Mouse (Mus musculus): ENCODE data around the gene Trim13. TPM values are rescaled to one million over a fixed set of nuclear protein-coding genes. Genes with fewer than 3 reads are reported as not detected.
A peak's percentile ranks its signal among the peaks of the same experiment; 100 is the strongest.

Gene Trim13
- polyA plus RNA-seq, 1 experiment from 2014 or later = 19.2 TPM

GRCm38 (mm10) chr14:61645547-61645946, 47.5 kb downstream of the Trim13 start:
- ATAC-seq (ENCODE audit: insufficient number of reproducible peaks, low FRiP score, low TSS enrichment, low read depth) (no peak), DNase-seq (ENCODE audit: low spot score) (no peak)
- Histone ChIP-seq H3K4me2 (ENCODE audit: low read depth, severe bottlenecking) (no peak overlapping the region), H3K4me3 (ENCODE audit: low read depth, low read length) (no peak overlapping the region), H3K36me3 (ENCODE audit: control insufficient read depth, insufficient read depth, low read length) (no peaks in the 10 kb centered on the region), H3K9ac (ENCODE audit: low read length) (no peak overlapping the region), H3K9me3 (ENCODE audit: control insufficient read depth, low read length) (no peaks in the 10 kb centered on the region), H3K27ac (replicated peaks; ENCODE audit: low read depth, low read length) (no peak overlapping the region), H3K27me3 (ENCODE audit: control insufficient read depth, insufficient read depth, low read length) (no peaks in the 10 kb centered on the region), H3K4me1 (ENCODE audit: control insufficient read depth, insufficient read depth, low read length) (no peaks in the 10 kb centered on the region)
- 46% methylated on average over 1 of the region's 1 CpGs for WGBS

- H3K9me3 ChIP-seq (ENCODE audit: control insufficient read depth, low read length) = no peaks in the 10 kb centered on the region
- peak overlapping the region; percentile 52 for H3K4me2 ChIP-seq (ENCODE audit: low read depth, severe bottlenecking)
- no peaks in the 10 kb centered on the region for H3K36me3 ChIP-seq (ENCODE audit: control insufficient read depth, insufficient read depth, low read length)
- H3K27me3 ChIP-seq (ENCODE audit: control insufficient read depth, insufficient read depth, low read length) = no peaks in the 10 kb centered on the region
- no peak for ATAC-seq (ENCODE audit: insufficient number of reproducible peaks, low FRiP score, low TSS enrichment, low read depth)
- peak overlapping the region; percentile 95 for H3K27ac ChIP-seq (replicated peaks; ENCODE audit: low read depth, low read length)
- WGBS = under 1% methylated on average over 24 of the region's 24 CpGs
- peak overlapping the region; percentile 96 for H3K9ac ChIP-seq (ENCODE audit: low read length)
- H3K4me3 ChIP-seq (ENCODE audit: low read depth, low read length) = peak overlapping the region; percentile 93
- H3K4me1 ChIP-seq (ENCODE audit: control insufficient read depth, insufficient read depth, low read length) = no peaks in the 10 kb centered on the region
- DNase-seq (ENCODE audit: low spot score) = peak; percentile 66
These were observed 49.3 kb downstream of the Trim13 start for GRCm38 (mm10) chr14:61647182-61647880.

DNA sequence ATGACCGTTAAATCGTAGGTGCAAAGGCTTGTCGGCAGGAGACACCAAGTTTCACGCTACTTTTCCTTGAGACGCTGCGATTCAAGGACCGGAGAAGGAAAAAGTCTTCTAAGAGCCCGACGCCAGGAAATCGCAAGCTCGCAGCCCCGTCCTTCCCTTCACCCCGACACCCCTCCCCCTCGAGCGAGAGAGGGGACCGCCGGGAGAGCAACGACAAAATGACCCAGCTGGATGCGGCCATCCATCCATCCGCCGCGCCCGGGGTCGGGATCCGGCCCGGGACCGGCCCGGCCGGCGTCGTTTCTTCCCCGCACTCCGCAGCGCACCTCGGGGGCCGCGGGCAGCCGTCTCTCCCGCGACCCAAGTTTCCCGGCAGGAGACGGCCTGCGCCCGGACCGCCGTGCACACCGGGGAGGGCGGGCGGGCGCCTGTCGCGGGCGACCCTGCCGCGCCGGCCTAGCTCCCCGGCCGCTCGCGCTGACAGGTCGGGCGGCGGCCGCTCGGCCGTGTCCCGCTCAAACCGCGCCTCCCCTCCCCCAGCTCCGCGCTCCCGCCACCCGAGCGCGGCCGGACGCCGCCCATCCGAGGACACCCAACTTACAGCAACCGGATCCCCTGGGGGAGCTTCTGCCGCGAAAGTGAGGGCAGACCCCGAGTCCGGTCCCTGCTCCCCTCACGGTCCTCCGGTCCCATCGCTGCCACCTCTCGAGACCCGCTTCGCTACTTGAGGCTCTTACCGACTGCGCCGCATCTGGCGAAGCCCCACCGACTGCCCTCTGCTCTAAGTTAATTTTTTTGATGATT, 50.0 kb downstream of the Trim13 start:
- Histone ChIP-seq H3K9ac (ENCODE audit: low read length) (peak overlapping the region; percentile 96), H3K27ac (replicated peaks; ENCODE audit: low read depth, low read length) (peak overlapping the region; percentile 95), H3K4me3 (ENCODE audit: low read depth, low read length) (peak overlapping the region; percentile 93), H3K9me3 (ENCODE audit: control insufficient read depth, low read length) (no peaks in the 10 kb centered on the region), H3K4me2 (ENCODE audit: low read depth, severe bottlenecking) (peak overlapping the region; percentile 52), H3K36me3 (ENCODE audit: control insufficient read depth, insufficient read depth, low read length) (no peaks in the 10 kb centered on the region), H3K27me3 (ENCODE audit: control insufficient read depth, insufficient read depth, low read length) (no peaks in the 10 kb centered on the region), H3K4me1 (ENCODE audit: control insufficient read depth, insufficient read depth, low read length) (no peaks in the 10 kb centered on the region)
- ATAC-seq (ENCODE audit: insufficient number of reproducible peaks, low FRiP score, low TSS enrichment, low read depth) = peak; percentile 72
- peak; percentile 72 for DNase-seq (ENCODE audit: low spot score)
- WGBS = under 1% methylated on average over 80 of the region's 95 CpGs

- peak; percentile 98 for DNase-seq (ENCODE audit: low spot score)
- H3K4me3 ChIP-seq (ENCODE audit: low read depth, low read length) = peak overlapping the region; percentile 93
- no peaks in the 10 kb centered on the region for H3K36me3 ChIP-seq (ENCODE audit: control insufficient read depth, insufficient read depth, low read length)
- H3K4me2 ChIP-seq (ENCODE audit: low read depth, severe bottlenecking) = peak overlapping the region; percentile 52
- H3K9me3 ChIP-seq (ENCODE audit: control insufficient read depth, low read length) = no peaks in the 10 kb centered on the region
- peak overlapping the region; percentile 96 for H3K9ac ChIP-seq (ENCODE audit: low read length)
- peak overlapping the region; percentile 95 for H3K27ac ChIP-seq (replicated peaks; ENCODE audit: low read depth, low read length)
- peak; percentile 89 for ATAC-seq (ENCODE audit: insufficient number of reproducible peaks, low FRiP score, low TSS enrichment, low read depth)
- 4% methylated on average over 62 of the region's 62 CpGs for WGBS
- H3K27me3 ChIP-seq (ENCODE audit: control insufficient read depth, insufficient read depth, low read length) = no peaks in the 10 kb centered on the region
- H3K4me1 ChIP-seq (ENCODE audit: control insufficient read depth, insufficient read depth, low read length) = no peaks in the 10 kb centered on the region
These were observed 50.8 kb downstream of the Trim13 start for GRCm38 (mm10) chr14:61648685-61649504.

DNA sequence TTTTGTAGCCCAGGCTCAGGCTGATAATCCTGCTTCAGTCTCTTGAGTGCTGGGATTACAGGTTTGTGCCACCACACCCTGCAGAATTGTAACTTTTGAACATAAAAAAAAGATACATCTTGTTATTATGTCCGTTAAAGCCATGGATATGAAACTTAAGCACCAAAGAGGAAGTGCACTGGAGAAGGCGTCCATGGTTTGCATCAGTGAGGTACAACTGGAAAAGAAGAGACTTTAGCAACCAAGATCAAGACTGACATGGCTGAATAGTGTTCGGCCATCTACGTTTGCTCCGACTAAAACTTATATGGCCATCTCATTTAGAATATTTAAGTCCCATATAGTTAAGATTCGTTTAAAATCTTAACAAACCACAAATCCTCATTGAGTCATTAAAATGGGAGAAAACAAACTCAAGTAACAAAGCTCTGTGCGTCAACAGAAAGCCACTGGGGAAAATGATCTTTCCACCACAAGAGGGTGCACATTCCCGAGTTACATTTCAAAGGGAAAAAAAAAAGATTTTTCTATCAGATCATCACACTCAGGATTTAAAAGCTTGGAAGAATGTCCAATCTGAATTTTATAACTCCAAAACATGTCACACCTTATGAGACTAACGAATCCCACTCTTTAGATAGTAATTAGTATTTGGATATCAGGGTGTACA, 52.4 kb downstream of the Trim13 start:
- no peak overlapping the region for H3K4me3 ChIP-seq (ENCODE audit: low read depth, low read length)
- H3K36me3 ChIP-seq (ENCODE audit: control insufficient read depth, insufficient read depth, low read length) = no peaks in the 10 kb centered on the region
- H3K9me3 ChIP-seq (ENCODE audit: control insufficient read depth, low read length) = no peaks in the 10 kb centered on the region
- H3K4me2 ChIP-seq (ENCODE audit: low read depth, severe bottlenecking) = no peak overlapping the region
- 41% methylated on average over 9 of the region's 9 CpGs for WGBS
- no peak overlapping the region for H3K27ac ChIP-seq (replicated peaks; ENCODE audit: low read depth, low read length)
- H3K4me1 ChIP-seq (ENCODE audit: control insufficient read depth, insufficient read depth, low read length) = no peaks in the 10 kb centered on the region
- ATAC-seq (ENCODE audit: insufficient number of reproducible peaks, low FRiP score, low TSS enrichment, low read depth) (no peak), DNase-seq (ENCODE audit: low spot score) (peak; percentile 38)
- no peak overlapping the region for H3K9ac ChIP-seq (ENCODE audit: low read length)
- H3K27me3 ChIP-seq (ENCODE audit: control insufficient read depth, insufficient read depth, low read length) = no peaks in the 10 kb centered on the region

MicroRNA genes within 50 kb of the gene (microRNA counts, 519-probe panel; counts per million panel counts)
- microRNA mmu-miR-15a = 5,844 counts per million, percentile 93 among the panel's probes with 10 or more counts
- microRNA mmu-miR-16 = 6,708 counts per million, percentile 97 among the panel's probes with 10 or more counts

Small RNA genes lying within 50 kb of the gene (microRNA-seq; reads per million reads assigned to microRNA genes)
- 4,737 reads per million, percentile 88 among the genes with 10 or more reads in this experiment for gene Mir15a
- 1,910 reads per million, percentile 81 among the genes with 10 or more reads in this experiment for gene Mir16-1

Other genes starting within 250 kb of the Trim13 start
- 10.2 and 10.5 TPM in 2 replicates for gene Ebpl, start 237.8 kb upstream of the Trim13 start, polyA plus RNA-seq (2014; fragmentation: Nextera tagmentation; extraction: Ambion mirVana)
- gene Kpna3, start 158.4 kb upstream of the Trim13 start, polyA plus RNA-seq (2014; fragmentation: Nextera tagmentation; extraction: Ambion mirVana) = 86.0 and 88.6 TPM in 2 replicates
- 14.4 and 15.4 TPM in 2 replicates for gene Spryd7, start 41.4 kb upstream of the Trim13 start, polyA plus RNA-seq (2014; fragmentation: Nextera tagmentation; extraction: Ambion mirVana)
- gene Kcnrg, start 9.2 kb downstream of the Trim13 start, polyA plus RNA-seq (2014; fragmentation: Nextera tagmentation; extraction: Ambion mirVana) = 0.79 TPM in 2 replicates